23 mouse cellular contexts compared by ENCODE assay signal in genomic region chr1:172140825-172141224, GRCm38 (mm10).
"Had no signal": no experiment of that assay in that cellular context is flagged by ENCODE, and none has a peak within 500 bp of the region (broad histone marks: within the 10 kb centered on the region; RNA-seq: fewer than 3 reads in every experiment).

No protein-coding gene starts in this region.

- H3K4me1 ChIP-seq: heart, embryonic 13.5 days; heart, embryonic 15.5 days; hindbrain, embryonic 10.5 days; hindbrain, embryonic 12.5 days; limb, embryonic 13.5 days; limb, embryonic 15.5 days; liver, embryonic 12.5 days had no signal

- ATAC-seq: hindbrain, embryonic 16.5 days; inflammation-experienced regulatory T-cells, adult 6 months; liver, embryonic 12.5 days had no signal

- H3K4me2 ChIP-seq: heart, embryonic 11.5 days; heart, embryonic 13.5 days; heart, embryonic 15.5 days; hindbrain, embryonic 12.5 days; hindbrain, embryonic 14.5 days; limb, embryonic 13.5 days; limb, embryonic 15.5 days; liver, embryonic 12.5 days had no signal

- H3K27me3 ChIP-seq: heart, embryonic 13.5 days; heart, embryonic 15.5 days; hindbrain, embryonic 12.5 days; limb, embryonic 13.5 days; limb, embryonic 15.5 days; liver, embryonic 12.5 days had no signal

- H3K9me3 ChIP-seq: heart, embryonic 13.5 days; heart, embryonic 15.5 days; hindbrain, embryonic 10.5 days; hindbrain, embryonic 12.5 days; limb, embryonic 13.5 days; limb, embryonic 15.5 days; liver, embryonic 12.5 days had no signal

- H3K9ac ChIP-seq: heart, embryonic 13.5 days; heart, embryonic 15.5 days; hindbrain, embryonic 12.5 days; hindbrain, embryonic 14.5 days; limb, embryonic 13.5 days; limb, embryonic 15.5 days; liver, embryonic 12.5 days; liver, embryonic 14.5 days had no signal

- H3K4me3 ChIP-seq: heart, adult 2 months; heart, embryonic 13.5 days; heart, embryonic 15.5 days; hindbrain, embryonic 10.5 days; hindbrain, embryonic 12.5 days; layer of hippocampus, adult 2 months; left cerebral cortex, adult 2 months; limb, embryonic 13.5 days; limb, embryonic 15.5 days; liver, embryonic 12.5 days had no signal

- H3K27ac ChIP-seq: heart, adult 2 months; heart, embryonic 13.5 days; heart, embryonic 15.5 days; hindbrain, embryonic 10.5 days; hindbrain, embryonic 12.5 days; hindbrain, embryonic 14.5 days; layer of hippocampus, adult 2 months; left cerebral cortex, adult 2 months; limb, embryonic 13.5 days; limb, embryonic 15.5 days; liver, embryonic 12.5 days; liver, embryonic 14.5 days had no signal

- DNase-seq: gastrocnemius, postnatal 14 days; gastrocnemius, postnatal 36 days; heart, adult 11 months; heart, adult 2 months; heart, postnatal 14 days; heart, postnatal 36 days; kidney, postnatal 10 days; kidney, postnatal 4 days; lung, adult 18-20 months had no signal
